Mouse (Mus musculus) liver, postnatal 0 days (tissue): ENCODE results near the gene Chit1.

Experiments used
- CTCF ChIP-seq: sonication (generic); IDR thresholded peaks from 2 replicates; pipeline ENCODE4 v1.5.1; 2016; ENCODE audit warnings: antibody characterized with exemption, low read depth
- EP300 ChIP-seq: IDR thresholded peaks from 2 replicates; pipeline ENCODE4 v1.6.1; 2016; ENCODE audit warnings: antibody characterized with exemption, low read depth, mild to moderate bottlenecking

GRCm38 (mm10) chr1:134150745-134151144 is 39.7 kb downstream of the Chit1 start:
- TF ChIP-seq CTCF (no peak), EP300 (no peak)
